Mouse (Mus musculus) heart, postnatal 0 days (tissue): Measurements from ENCODE around the gene Rhebl1. TPM values are rescaled to one million over a fixed set of nuclear protein-coding genes. Genes with fewer than 3 reads are reported as not detected.

Experiments
- ATAC-seq: fragments of 200-750 bp; cut with Nextera tagmentation; 2 replicates; pipeline ENCODE4 v1.8.0; 2017; ENCODE audit warnings: low read depth, moderate number of reproducible peaks, moderate library complexity; ENCODE audit not compliant: insufficient read depth
- DNase-seq: peaks from one replicate; pipeline ENCODE4 v3.0.0-alpha.2; 2016; ENCODE audit warnings: low spot score
- H3K27ac ChIP-seq: fragments of 300-500 bp; sonication (generic); 2 replicates; pipeline ENCODE4 v1.5.1; 2014; ENCODE audit warnings: low read depth, mild to moderate bottlenecking
- H3K27me3 ChIP-seq: fragments of 300-500 bp; sonication (generic); 2 replicates; pipeline ENCODE4 v1.6.1; 2014; ENCODE audit warnings: low read length, mixed read lengths; ENCODE audit not compliant: control insufficient read depth, insufficient read depth
- H3K36me3 ChIP-seq: fragments of 300-500 bp; sonication (generic); replicated peaks from 2 replicates; pipeline ENCODE4 v1.6.1; 2014; ENCODE audit warnings: low read length, mixed read lengths; ENCODE audit not compliant: control insufficient read depth, insufficient read depth
- H3K4me1 ChIP-seq: fragments of 300-500 bp; sonication (generic); 2 replicates; pipeline ENCODE4 v1.6.1; 2014; ENCODE audit warnings: antibody characterized with exemption; ENCODE audit not compliant: control insufficient read depth, insufficient read depth
- H3K4me2 ChIP-seq: fragments of 300-500 bp; sonication (generic); 2 replicates; pipeline ENCODE4 v1.6.1; 2014; ENCODE audit warnings: low read depth, mild to moderate bottlenecking, low read length, moderate library complexity
- H3K4me3 ChIP-seq: fragments of 300-500 bp; sonication (generic); 2 replicates; pipeline ENCODE4 v1.5.1; 2014; ENCODE audit warnings: low read depth, low read length
- H3K9ac ChIP-seq: fragments of 300-500 bp; sonication (generic); replicated peaks from 2 replicates; pipeline ENCODE4 v1.6.1; 2014; ENCODE audit warnings: low read depth, low read length, mixed read lengths
- H3K9me3 ChIP-seq: fragments of 300-500 bp; sonication (generic); replicated peaks from 2 replicates; pipeline ENCODE4 v1.6.1; 2016; ENCODE audit warnings: low read length; ENCODE audit not compliant: control insufficient read depth
- CTCF ChIP-seq: IDR thresholded peaks from 2 replicates; pipeline ENCODE4 v1.5.1; 2016; ENCODE audit warnings: antibody characterized with exemption, control low read depth, low read depth
- EP300 ChIP-seq: IDR thresholded peaks from 2 replicates; pipeline ENCODE4 v1.6.1; 2016; ENCODE audit warnings: antibody characterized with exemption, low read depth
- WGBS: fragments of 180-500 bp; shearing (Covaris S2); extraction: QIAGEN DNeasy Blood & Tissue Kit; methylation state at CpG from one replicate; pipeline ENCODE4 v1.1.7; 2014; 5-methylcytosine and 5-hydroxymethylcytosine counted together
- polyA plus RNA-seq: library from polyadenylated mRNA; unstranded; fragments of >200 nt; fragmentation: Nextera tagmentation; extraction: Ambion mirVana; gene quantifications from 2 replicates; pipeline ENCODE4 v1.2.1, GENCODE M21; 2015
- total RNA-seq: library from RNA; depleted of rRNA; stranded (reverse); fragments of >200 nt; gene quantifications from 2 replicates; pipeline ENCODE4 v1.2.3, GENCODE M21; 2014; ENCODE audit warnings: low replicate concordance; rRNA removed

The Rhebl1 gene
- total RNA-seq: 7.5 and 12.6 TPM in 2 replicates
- 4.0 and 4.1 TPM in 2 replicates for polyA plus RNA-seq

DNA sequence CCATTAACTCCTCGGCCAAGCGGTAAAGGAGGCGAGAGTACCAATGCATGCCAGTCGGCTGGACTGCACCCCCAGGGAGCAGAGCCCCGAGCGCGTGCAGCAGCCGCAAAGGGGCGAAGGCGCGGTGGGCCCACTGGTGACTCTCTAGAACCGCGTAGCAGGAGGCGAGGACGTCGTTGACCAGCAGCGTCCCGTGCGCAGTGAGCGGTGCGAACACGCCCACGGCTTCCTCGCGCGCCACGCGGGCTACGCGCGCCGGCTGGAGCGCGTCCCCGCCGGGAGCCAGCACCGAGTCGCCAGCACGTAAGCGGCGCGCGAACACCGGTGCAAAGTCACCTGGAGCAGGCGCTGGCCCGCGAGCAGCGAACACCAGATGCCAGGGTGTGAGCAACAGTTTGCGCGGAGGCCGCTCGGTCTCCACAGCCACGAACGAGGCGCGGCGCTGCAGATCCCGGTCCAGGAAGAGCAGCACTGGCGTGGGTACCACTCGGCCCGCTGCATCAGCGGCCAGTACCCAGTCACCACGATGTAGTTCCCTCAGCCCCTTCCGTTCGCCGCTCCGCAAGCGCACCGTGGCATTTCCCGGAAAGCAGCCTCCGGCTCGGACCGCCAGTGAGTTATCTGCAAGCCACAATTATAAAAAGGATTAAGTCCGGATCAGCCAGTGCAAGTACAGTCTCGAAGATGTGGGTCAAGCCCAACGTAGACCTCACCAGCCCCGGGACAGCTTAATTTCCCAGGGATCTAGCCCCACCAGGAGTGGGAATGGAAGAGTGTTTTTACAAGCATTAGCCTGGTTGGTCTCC lies at the start of gene Rhebl1:
Gene Rhebl1, minus strand, starts transcription at position 601 of the 806 bp plus-strand sequence.
- Histone ChIP-seq H3K9me3 (no peaks in the 10 kb centered on the region), H3K9ac (peak within 1 kb of the TSS; percentile 61), H3K36me3 (no peaks in the 10 kb centered on the region), H3K4me2 (peak within 1 kb of the TSS; percentile 95), H3K27ac (no peak within 1 kb of the TSS), H3K4me3 (peak within 1 kb of the TSS; percentile 60), H3K4me1 (peaks cover 33% of the 10 kb centered on the region), H3K27me3 (peaks cover 59% of the 10 kb centered on the region)
- TF ChIP-seq EP300 (no peak), CTCF (no peak)
- WGBS: 2% methylated on average over 73 of the region's 77 CpGs
- DNase-seq (no peak), ATAC-seq (no peak)

- no peak overlapping the region for H3K9ac ChIP-seq
- TF ChIP-seq EP300 (no peak), CTCF (no peak)
Observed at GRCm38 (mm10) chr15:98943133-98943532, 48.8 kb upstream of the Rhebl1 start.

DNA sequence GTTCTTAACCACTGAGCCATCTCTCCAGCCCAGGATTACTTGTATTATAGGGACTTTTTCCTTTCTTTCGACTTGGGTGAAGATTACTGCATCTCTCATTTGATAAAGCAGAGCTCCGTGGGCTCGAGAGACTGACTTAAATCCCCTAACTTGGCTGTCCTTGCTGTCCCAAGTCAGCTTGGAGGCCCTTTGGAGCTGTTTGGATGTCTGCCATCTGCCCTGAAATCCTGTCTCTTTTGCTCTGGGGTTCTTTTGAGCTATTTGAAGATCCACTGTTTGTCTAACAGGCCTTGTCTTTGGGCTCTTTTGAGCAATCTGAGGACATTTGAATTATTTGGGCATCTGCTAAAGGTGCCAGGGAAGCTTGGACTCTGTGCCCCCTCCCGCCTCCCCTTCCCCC lies 47.7 kb upstream of the Rhebl1 start:
- Histone ChIP-seq H3K4me2 (no peak overlapping the region), H3K4me3 (no peak overlapping the region), H3K36me3 (no peaks in the 10 kb centered on the region), H3K9ac (no peak overlapping the region), H3K27me3 (no peaks in the 10 kb centered on the region), H3K9me3 (no peaks in the 10 kb centered on the region), H3K27ac (no peak overlapping the region), H3K4me1 (no peaks in the 10 kb centered on the region)
- ATAC-seq (no peak), DNase-seq (no peak)
- TF ChIP-seq CTCF: no peak
- no peak for TF ChIP-seq EP300
- WGBS: 55% methylated on average over 4 of the region's 4 CpGs

More at GRCm38 (mm10) chr15:98943133-98943532, 48.8 kb upstream of the Rhebl1 start:
- Histone ChIP-seq H3K4me1 (no peaks in the 10 kb centered on the region), H3K4me2 (no peak overlapping the region), H3K36me3 (no peaks in the 10 kb centered on the region), H3K9me3 (no peaks in the 10 kb centered on the region), H3K27ac (no peak overlapping the region), H3K4me3 (no peak overlapping the region), H3K27me3 (no peaks in the 10 kb centered on the region)
- no peak for DNase-seq
- WGBS: 82% methylated on average over 4 of the region's 4 CpGs
- ATAC-seq: no peak

GRCm38 (mm10) chr15:98941539-98941938 lies 47.2 kb upstream of the Rhebl1 start:
- Histone ChIP-seq H3K4me2 (no peak overlapping the region), H3K27me3 (no peaks in the 10 kb centered on the region), H3K27ac (no peak overlapping the region), H3K4me3 (no peak overlapping the region), H3K36me3 (no peaks in the 10 kb centered on the region), H3K9me3 (no peaks in the 10 kb centered on the region), H3K9ac (no peak overlapping the region), H3K4me1 (no peaks in the 10 kb centered on the region)
- no peak for TF ChIP-seq CTCF
- TF ChIP-seq EP300: no peak
- ATAC-seq (no peak), DNase-seq (no peak)
- 58% methylated on average over 2 of the region's 2 CpGs for WGBS

- H3K27me3 ChIP-seq: no peaks in the 10 kb centered on the region
- H3K4me2 ChIP-seq: no peak overlapping the region
- H3K9me3 ChIP-seq: no peaks in the 10 kb centered on the region
- 67% methylated on average over 10 of the region's 10 CpGs for WGBS
- 0 out of 2 replicates have a peak, but pooled peaks cover 1% of the 10 kb centered on the region for H3K4me1 ChIP-seq
- no peak for TF ChIP-seq EP300
- no peak for TF ChIP-seq CTCF
- DNase-seq (no peak), ATAC-seq (no peak)
- H3K9ac ChIP-seq: no peak overlapping the region
- H3K36me3 ChIP-seq: no peaks in the 10 kb centered on the region
- H3K27ac ChIP-seq: no peak overlapping the region
- H3K4me3 ChIP-seq: no peak overlapping the region
Observed at GRCm38 (mm10) chr15:98940816-98941215, 46.5 kb upstream of the Rhebl1 start.
